Mouse (Mus musculus) megakaryocyte, adult 5-6 weeks (primary cell): ENCODE data around the gene Cnpy2. TPM values are rescaled to one million over a fixed set of nuclear protein-coding genes. Genes with fewer than 3 reads are reported as not detected.
"Not testable (repeated sequence)": the region's sequence is repeated elsewhere in the genome, so short reads cannot be mapped to it uniquely, and the experiment has no call there.

Experiments
- ATAC-seq: 2 replicates; pipeline ENCODE4 v1.8.0; 2016; ENCODE audit warnings: mild to moderate bottlenecking, inconsistent platforms; ENCODE audit not compliant: poor library complexity, severe bottlenecking
- total RNA-seq, 2 experiments: library from RNA; stranded (forward) in 1 of 2; stranded (reverse) in 1 of 2; fragments of 153-499, 151-499 nt in 1 of 2; fragments of 221-1000, 200-1000 nt in 1 of 2; gene quantifications; 2 replicates each; pipeline versions ENCODE4 v1.2.3 to v1.2.4; 2015 to 2017

Cnpy2 gene
- total RNA-seq (2015) (73.3 and 78.6 TPM in 2 replicates), total RNA-seq (2017) (81.0 and 84.5 TPM in 2 replicates)

- ATAC-seq = peak; percentile 80
Observed at GRCm38 (mm10) chr10:128322141-128323108, at the start of gene Cnpy2. Gene Cnpy2, plus strand, starts transcription at chr10:128322459.

- not testable (repeated sequence) for ATAC-seq
Observed at GRCm38 (mm10) chr10:128272819-128273439, 49.3 kb upstream of the Cnpy2 start.

- not testable (repeated sequence) for ATAC-seq
Observed at GRCm38 (mm10) chr10:128275374-128275773, 46.9 kb upstream of the Cnpy2 start.

GRCm38 (mm10) chr10:128278158-128278557, 44.1 kb upstream of the Cnpy2 start:
- ATAC-seq = no peak

- no peak for ATAC-seq
Observed at GRCm38 (mm10) chr10:128280943-128281342, 41.3 kb upstream of the Cnpy2 start.

- no peak for ATAC-seq
Observed at GRCm38 (mm10) chr10:128281682-128282081, 40.6 kb upstream of the Cnpy2 start.

- ATAC-seq = no peak
Observed at GRCm38 (mm10) chr10:128282886-128283450, 39.3 kb upstream of the Cnpy2 start.

GRCm38 (mm10) chr10:128283604-128284579, 38.4 kb upstream of the Cnpy2 start:
- peak; percentile 70 for ATAC-seq

GRCm38 (mm10) chr10:128290594-128290993, 31.7 kb upstream of the Cnpy2 start:
- not testable (repeated sequence) for ATAC-seq

- ATAC-seq = no peak
Observed at GRCm38 (mm10) chr10:128296370-128297090, 25.7 kb upstream of the Cnpy2 start.

- ATAC-seq = no peak
Observed at GRCm38 (mm10) chr10:128297221-128297620, 25.0 kb upstream of the Cnpy2 start.

GRCm38 (mm10) chr10:128297622-128298021, 24.6 kb upstream of the Cnpy2 start:
- no peak for ATAC-seq

- peak; percentile 38 for ATAC-seq
Observed at GRCm38 (mm10) chr10:128298243-128298642, 24.0 kb upstream of the Cnpy2 start.

GRCm38 (mm10) chr10:128298702-128299171, 23.5 kb upstream of the Cnpy2 start, which contains the start of gene Il23a:
Gene Il23a, minus strand, starts transcription at chr10:128298752.
- ATAC-seq = 0 out of 2 replicates have a peak, but pooled peaks have one; percentile 3

GRCm38 (mm10) chr10:128302357-128302756, 19.9 kb upstream of the Cnpy2 start:
- ATAC-seq = no peak

GRCm38 (mm10) chr10:128302785-128303125, 19.5 kb upstream of the Cnpy2 start:
- ATAC-seq = peak; percentile 1; the same call in 1 of the 2 replicates

- peak; percentile 90 for ATAC-seq
Observed at GRCm38 (mm10) chr10:128303126-128304021, 18.9 kb upstream of the Cnpy2 start, which contains the start of gene Pan2. Gene Pan2, plus strand, starts transcription at chr10:128303335.

- no peak for ATAC-seq
Observed at GRCm38 (mm10) chr10:128309654-128310053, 12.6 kb upstream of the Cnpy2 start.
